Mouse (Mus musculus) MEL (cell line): ENCODE measurements around the gene Wdfy1. TPM values are rescaled to one million over a fixed set of nuclear protein-coding genes. Genes with fewer than 3 reads are reported as not detected.

Experiments
- DNase-seq: peaks from one replicate; pipeline ENCODE4 v3.0.0; 2011; ENCODE audit warnings: low read depth, low spot score
- H3K27ac ChIP-seq: 2 replicates; pipeline ENCODE4 v1.5.1; 2012; ENCODE audit warnings: low read depth, mild to moderate bottlenecking, control low read depth, low read length, moderate library complexity; ENCODE audit not compliant: control insufficient read depth
- H3K27me3 ChIP-seq, 2 experiments: fragments of 150-350 bp in 1 of 2; sonication (generic) in 1 of 2; 2 replicates each; pipeline ENCODE4 v1.6.1; 2012; ENCODE audit warnings: low read length in 2 of 2, mild to moderate bottlenecking in 2 of 2, improper control_type of control experiment in 1 of 2, moderate library complexity in 1 of 2; ENCODE audit not compliant: insufficient read depth in 2 of 2, control insufficient read depth in 1 of 2
- H3K36me3 ChIP-seq, 2 experiments: 2 replicates each; pipeline ENCODE4 v1.6.1; 2012 to 2014; ENCODE audit warnings: low read length in 2 of 2, improper control_type of control experiment in 1 of 2, inconsistent platforms in 1 of 2, mild to moderate bottlenecking in 1 of 2; ENCODE audit not compliant: insufficient read depth in 2 of 2, control insufficient read depth in 1 of 2
- H3K4me1 ChIP-seq, 2 experiments: fragments of 150-350 bp in 1 of 2; sonication (generic) in 1 of 2; 2 replicates each; pipeline ENCODE4 v1.6.1; 2012; ENCODE audit warnings: low read length in 2 of 2, improper control_type of control experiment in 1 of 2, mild to moderate bottlenecking in 1 of 2; ENCODE audit not compliant: insufficient read depth in 2 of 2, control insufficient read depth in 1 of 2
- H3K4me3 ChIP-seq, 2 experiments: fragments of 150-350 bp in 1 of 2; sonication (generic) in 1 of 2; 2 replicates each; pipeline ENCODE4 v1.5.1; 2012; ENCODE audit warnings: low read depth in 2 of 2, low read length in 2 of 2, mild to moderate bottlenecking in 2 of 2, moderate library complexity in 2 of 2, control low read depth in 1 of 2, improper control_type of control experiment in 1 of 2; ENCODE audit not compliant: control insufficient read depth in 1 of 2, insufficient read depth in 1 of 2
- H3K79me2 ChIP-seq: 2 replicates; pipeline ENCODE4 v1.6.1; 2012; ENCODE audit warnings: mild to moderate bottlenecking, low read length, moderate library complexity; ENCODE audit not compliant: control insufficient read depth, poor library complexity, insufficient read depth
- H3K9ac ChIP-seq: 2 replicates; pipeline ENCODE4 v1.6.1; 2012; ENCODE audit warnings: low read depth, mild to moderate bottlenecking, control low read depth, low read length, moderate library complexity; ENCODE audit not compliant: control insufficient read depth, poor library complexity, severe bottlenecking
- H3K9me3 ChIP-seq: fragments of 150-350 bp; sonication (generic); replicated peaks from 2 replicates; pipeline ENCODE4 v1.6.1; 2012; ENCODE audit warnings: mild to moderate bottlenecking, low read length, improper control_type of control experiment, moderate library complexity; ENCODE audit not compliant: insufficient read depth
- BHLHE40 ChIP-seq: IDR thresholded peaks from 2 replicates; pipeline ENCODE4 v1.6.1; 2012; ENCODE audit warnings: low read depth, mild to moderate bottlenecking, inconsistent platforms, low read length, improper control_type of control experiment, borderline replicate concordance
- CHD1 ChIP-seq: IDR thresholded peaks from 2 replicates; pipeline ENCODE4 v1.6.1; 2012; ENCODE audit warnings: low read depth, mild to moderate bottlenecking, inconsistent platforms, low read length, improper control_type of control experiment
- EP300 ChIP-seq, 2 experiments: IDR thresholded peaks; 2 replicates each; pipeline ENCODE4 v1.6.1; 2011; ENCODE audit warnings: improper control_type of control experiment in 2 of 2, low read length in 2 of 2, low read depth in 1 of 2, mild to moderate bottlenecking in 1 of 2
- GABPA ChIP-seq: IDR thresholded peaks from 2 replicates; pipeline ENCODE4 v1.6.1; 2012; ENCODE audit warnings: low read depth, mild to moderate bottlenecking, inconsistent platforms, low read length, improper control_type of control experiment, moderate library complexity
- KAT2A ChIP-seq: conservative IDR thresholded peaks from 2 replicates; pipeline ENCODE4 v1.6.1; 2012; ENCODE audit warnings: low read depth, low read length, improper control_type of control experiment, inconsistent platforms
- MAFK ChIP-seq: IDR thresholded peaks from 2 replicates; pipeline ENCODE4 v1.6.1; 2011; ENCODE audit warnings: low read depth, mild to moderate bottlenecking, low read length, improper control_type of control experiment, borderline replicate concordance
- MAZ ChIP-seq: IDR thresholded peaks from 2 replicates; pipeline ENCODE4 v1.6.1; 2012; ENCODE audit warnings: low read depth, mild to moderate bottlenecking, inconsistent platforms, low read length, improper control_type of control experiment
- MYB ChIP-seq: IDR thresholded peaks from 2 replicates; pipeline ENCODE4 v1.6.1; 2011; ENCODE audit warnings: mild to moderate bottlenecking, low read depth, low read length, improper control_type of control experiment
- MYC ChIP-seq: IDR thresholded peaks from 2 replicates; pipeline ENCODE4 v1.6.1; 2011; ENCODE audit warnings: low read depth, mild to moderate bottlenecking, low read length, improper control_type of control experiment, moderate library complexity
- NELFE ChIP-seq: IDR thresholded peaks from 2 replicates; pipeline ENCODE4 v1.6.1; 2011; ENCODE audit warnings: low read depth, low read length, improper control_type of control experiment
- POLR2AphosphoS5 ChIP-seq: IDR thresholded peaks from 2 replicates; pipeline ENCODE4 v1.6.1; 2012; ENCODE audit warnings: low read depth, borderline replicate concordance, mild to moderate bottlenecking, inconsistent platforms, low read length, moderate library complexity, mixed read lengths
- RAD21 ChIP-seq: IDR thresholded peaks from 2 replicates; pipeline ENCODE4 v1.6.1; 2011; ENCODE audit warnings: mild to moderate bottlenecking, low read depth, low read length, improper control_type of control experiment
- RCOR1 ChIP-seq: IDR thresholded peaks from 2 replicates; pipeline ENCODE4 v1.6.1; 2012; ENCODE audit warnings: low read depth, mild to moderate bottlenecking, inconsistent platforms, low read length, improper control_type of control experiment
- SMC3 ChIP-seq: IDR thresholded peaks from 2 replicates; pipeline ENCODE4 v1.6.1; 2011; ENCODE audit warnings: low read depth, low read length, improper control_type of control experiment
- TAL1 ChIP-seq: IDR thresholded peaks from 2 replicates; pipeline ENCODE4 v1.6.1; 2012; ENCODE audit warnings: mild to moderate bottlenecking, inconsistent platforms, low read length, moderate library complexity, mixed read lengths
- TBP ChIP-seq: IDR thresholded peaks from 2 replicates; pipeline ENCODE4 v1.8.0; 2011; ENCODE audit warnings: low read depth, low read length, improper control_type of control experiment
- USF2 ChIP-seq, 2 experiments: IDR thresholded peaks; 2 replicates each; pipeline ENCODE4 v1.6.1; 2011 to 2012; ENCODE audit warnings: improper control_type of control experiment in 2 of 2, low read length in 2 of 2, borderline replicate concordance in 1 of 2, inconsistent platforms in 1 of 2, low read depth in 1 of 2, mild to moderate bottlenecking in 1 of 2; ENCODE audit not compliant: insufficient read depth in 1 of 2
- ZKSCAN1 ChIP-seq: IDR thresholded peaks from 2 replicates; pipeline ENCODE4 v1.6.1; 2012; ENCODE audit warnings: low read depth, mild to moderate bottlenecking, inconsistent platforms, low read length, improper control_type of control experiment, moderate library complexity
- ZMIZ1 ChIP-seq: IDR thresholded peaks from 2 replicates; pipeline ENCODE4 v1.6.1; 2012; ENCODE audit warnings: low read depth, mild to moderate bottlenecking, inconsistent platforms, low read length, improper control_type of control experiment, moderate library complexity
- ZNF384 ChIP-seq: IDR thresholded peaks from 2 replicates; pipeline ENCODE4 v1.6.1; 2012; ENCODE audit warnings: low read depth, mild to moderate bottlenecking, inconsistent platforms, low read length, improper control_type of control experiment
- polyA plus RNA-seq, 2 experiments: library from polyadenylated mRNA; stranded (reverse) in 1 of 2; unstranded in 1 of 2; fragments of >175 nt in 1 of 2; fragments of >200 nt in 1 of 2; gene quantifications; 2 replicates each; pipeline versions ENCODE4 v1.2.1 to v1.2.4; 2012; ENCODE audit warnings: low replicate concordance in 2 of 2, low read depth in 1 of 2; ENCODE audit not compliant: insufficient read length in 2 of 2, insufficient read depth in 1 of 2, missing spikeins in 1 of 2
- total RNA-seq: library from RNA; depleted of rRNA; stranded (reverse); fragments of 300-350 nt; gene quantifications from 2 replicates; pipeline ENCODE4 v1.2.3, GENCODE M21; 2012

Gene Wdfy1
- total and polyA plus RNA-seq, 3 experiments = 17.6 to 25.0 TPM; not detected in 1

DNA sequence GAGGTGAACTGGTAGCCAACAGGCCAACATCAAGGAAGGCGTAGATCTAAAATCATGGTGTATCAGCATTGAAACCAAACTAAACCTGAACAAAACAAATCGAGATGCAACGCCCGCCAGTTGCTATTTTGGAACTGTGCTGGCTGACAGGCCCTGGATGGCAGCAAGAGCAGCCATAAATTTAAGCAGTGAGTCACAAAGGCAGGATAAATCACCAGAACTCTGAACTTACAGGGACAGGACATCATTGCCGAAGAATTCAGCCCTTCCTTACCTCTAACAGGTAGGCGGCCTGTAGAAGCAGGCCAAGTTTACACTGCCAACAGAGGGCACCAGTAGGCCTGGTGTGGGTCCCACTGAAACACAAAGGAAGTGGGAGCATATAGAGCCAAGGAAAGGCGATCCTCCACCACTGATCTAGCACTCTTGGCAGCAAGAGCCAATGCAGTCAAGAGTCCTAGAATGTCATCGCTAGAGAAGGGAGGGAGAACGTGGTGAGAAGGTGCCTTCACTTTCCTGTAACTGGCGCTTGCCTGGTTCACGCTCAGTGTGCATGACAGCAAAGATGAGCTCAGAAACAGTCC, 43.4 kb upstream of the Wdfy1 start:
- peaks cover 0 to 5% of the 10 kb centered on the region in 2 experiments; a peak in 1 of 4 replicates for H3K4me1 ChIP-seq
- H3K9ac ChIP-seq = no peak overlapping the region
- H3K27ac ChIP-seq = no peak overlapping the region
- no peaks in the 10 kb centered on the region for H3K9me3 ChIP-seq
- no peaks in the 10 kb centered on the region; a peak in 1 of 4 replicates for H3K36me3 ChIP-seq
- no peaks in the 10 kb centered on the region for H3K79me2 ChIP-seq
- H3K4me3 ChIP-seq = no peak overlapping the region
- TF ChIP-seq MAFK (no peak), MAZ (no peak), USF2 (IDR thresholded peaks at IDR 0.05; ENCODE audit: borderline replicate concordance in 1 of 2, insufficient read depth in 1 of 2, low read depth in 1 of 2, low read length in 2 of 2) (no peak), CHD1 (no peak), ZKSCAN1 (no peak), MYC (no peak), TBP (no peak), EP300 (IDR thresholded peaks at IDR 0.05; ENCODE audit: low read depth in 1 of 2, low read length in 2 of 2) (no peak), ZNF384 (no peak), GABPA (no peak), BHLHE40 (no peak), RCOR1 (no peak), KAT2A (no peak), ZMIZ1 (no peak), SMC3 (no peak), TAL1 (no peak)
- TF ChIP-seq, all 39 proteins: peak for 0
- no peaks in the 10 kb centered on the region for H3K27me3 ChIP-seq
- DNase-seq = no peak

DNA sequence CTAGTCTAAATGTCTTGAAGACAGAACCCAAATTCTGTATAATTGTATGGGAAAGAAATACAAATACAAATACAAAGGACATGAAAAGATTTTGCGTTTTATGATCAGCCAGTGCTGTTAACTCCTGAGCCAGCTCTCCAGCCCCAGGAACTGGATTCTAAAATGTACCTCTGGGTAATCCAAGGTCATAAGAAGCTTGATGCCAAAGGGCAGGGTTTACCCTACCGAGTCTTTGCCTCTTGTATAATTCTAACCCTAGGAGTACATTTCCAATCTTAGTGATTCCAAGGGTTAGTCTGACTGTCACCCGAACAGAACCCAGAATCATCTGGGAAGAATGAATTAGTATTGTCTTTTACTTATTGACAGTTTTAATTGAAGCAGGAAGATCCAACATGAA, 39.5 kb upstream of the Wdfy1 start:
- Histone ChIP-seq H3K4me1 (no peaks in the 10 kb centered on the region), H3K9me3 (no peaks in the 10 kb centered on the region)
- TF ChIP-seq TAL1 = no peak
- no peak for TF ChIP-seq RAD21
- TF ChIP-seq MYB = no peak
- TF ChIP-seq POLR2AphosphoS5 = no peak
- TF ChIP-seq NELFE = no peak
- TF ChIP-seq, all 39 proteins: peak for 0
- Histone ChIP-seq H3K9ac (no peak overlapping the region), H3K79me2 (no peaks in the 10 kb centered on the region), H3K27ac (no peak overlapping the region), H3K36me3 (no peaks in the 10 kb centered on the region), H3K27me3 (no peaks in the 10 kb centered on the region), H3K4me3 (no peak overlapping the region)
- DNase-seq = no peak
